Mouse (Mus musculus): ENCODE measurements around the gene Kifc1.
A peak's percentile ranks its signal among the peaks of the same experiment; 100 is the strongest.

Kifc1 gene

DNA sequence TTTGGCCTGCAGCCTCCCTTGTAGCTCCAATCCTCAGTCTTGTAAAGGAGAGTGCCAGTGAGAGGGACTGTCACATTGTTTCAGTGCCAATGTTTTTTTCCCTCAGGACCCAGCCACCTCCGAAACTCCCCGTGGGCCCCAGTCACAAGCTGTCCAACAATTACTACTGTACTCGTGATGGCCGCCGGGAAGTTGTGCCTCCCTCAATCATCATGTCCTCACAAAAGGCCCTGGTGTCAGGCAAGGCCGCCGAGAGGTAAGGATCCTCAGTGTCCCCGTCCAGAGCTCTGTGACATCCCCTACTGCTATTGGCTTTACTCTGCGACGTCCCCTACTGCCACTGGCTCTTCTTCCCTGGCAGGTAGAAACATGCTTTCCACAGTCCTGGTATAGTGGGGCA is 60.9 kb downstream of the Kifc1 start:
- no peak for DNase-seq

GRCm38 (mm10) chr17:33828892-33829291 is 61.6 kb downstream of the Kifc1 start:
- peak; percentile 53 for DNase-seq

DNA sequence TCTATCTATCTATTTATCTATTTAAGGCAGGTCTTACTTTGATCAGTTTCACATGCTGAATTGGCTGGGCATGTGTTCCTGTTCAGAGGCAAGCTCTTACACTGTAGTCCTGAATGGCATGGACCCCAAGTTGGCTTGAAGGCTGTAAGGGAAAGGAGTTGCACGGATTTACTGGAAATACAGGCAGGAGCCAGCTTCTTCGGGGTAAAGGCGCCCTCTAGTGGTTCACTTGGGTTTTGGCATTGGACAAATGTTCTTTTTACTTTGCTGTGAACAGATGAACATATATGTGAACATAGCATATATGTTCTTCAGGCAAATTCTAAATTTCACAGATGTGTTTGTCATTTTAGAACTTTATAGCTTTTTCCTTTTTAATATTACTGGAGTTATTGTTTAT is 63.6 kb downstream of the Kifc1 start:
- peak; percentile 69 for DNase-seq

All from cerebellum, adult 11 months (tissue).